Mouse (Mus musculus) retina, postnatal 7 days (tissue): ENCODE data around the gene Spef1.

Experiments used
- DNase-seq: peaks from one replicate; pipeline ENCODE4 v3.0.0-alpha.2; 2012; ENCODE audit warnings: low read depth, low spot score

Gene Spef1

GRCm38 (mm10) chr2:131174700-131175099 lies 12.4 kb downstream of the Spef1 start:
- DNase-seq, result peak; percentile 75

GRCm38 (mm10) chr2:131172322-131172721 lies 14.8 kb downstream of the Spef1 start:
- DNase-seq, result no peak

- DNase-seq, result no peak
Observed at GRCm38 (mm10) chr2:131171401-131172104, 15.5 kb downstream of the Spef1 start.

GRCm38 (mm10) chr2:131170936-131171335 lies 16.1 kb downstream of the Spef1 start:
- DNase-seq, result no peak

GRCm38 (mm10) chr2:131168914-131169313 lies 18.2 kb downstream of the Spef1 start:
- no peak for DNase-seq

GRCm38 (mm10) chr2:131167984-131168383 lies 19.1 kb downstream of the Spef1 start:
- no peak for DNase-seq

GRCm38 (mm10) chr2:131166172-131166571 lies 20.9 kb downstream of the Spef1 start:
- DNase-seq, result no peak

GRCm38 (mm10) chr2:131163924-131164323 lies 23.2 kb downstream of the Spef1 start:
- no peak for DNase-seq

GRCm38 (mm10) chr2:131160671-131161111 lies 26.4 kb downstream of the Spef1 start:
- no peak for DNase-seq

GRCm38 (mm10) chr2:131159938-131160581 lies 27.0 kb downstream of the Spef1 start, which contains the start of gene 1700037H04Rik:
TSS of gene 1700037H04Rik (minus strand) at chr2:131160081.
- peak; percentile 97 for DNase-seq

GRCm38 (mm10) chr2:131159491-131159910 lies 27.6 kb downstream of the Spef1 start:
- no peak for DNase-seq

- DNase-seq, result no peak
Observed at GRCm38 (mm10) chr2:131156987-131157386, 30.1 kb downstream of the Spef1 start.

- DNase-seq, result no peak
Observed at GRCm38 (mm10) chr2:131154036-131154435, 33.0 kb downstream of the Spef1 start.

GRCm38 (mm10) chr2:131152166-131152730 lies 34.8 kb downstream of the Spef1 start:
- DNase-seq, result no peak

GRCm38 (mm10) chr2:131149254-131149578 lies 37.9 kb downstream of the Spef1 start:
- DNase-seq, result no peak

- no peak for DNase-seq
Observed at GRCm38 (mm10) chr2:131148353-131149253, 38.5 kb downstream of the Spef1 start.

GRCm38 (mm10) chr2:131147043-131147365 lies 40.1 kb downstream of the Spef1 start:
- DNase-seq, result no peak

GRCm38 (mm10) chr2:131146193-131147042 lies 40.7 kb downstream of the Spef1 start:
- no peak for DNase-seq

GRCm38 (mm10) chr2:131145536-131145935 lies 41.5 kb downstream of the Spef1 start:
- no peak for DNase-seq

- no peak for DNase-seq
Observed at GRCm38 (mm10) chr2:131145121-131145520, 42.0 kb downstream of the Spef1 start.
